Mouse (Mus musculus): ENCODE results near the gene Foxf1. TPM values are rescaled to one million over a fixed set of nuclear protein-coding genes. Genes with fewer than 3 reads are reported as not detected.

Gene Foxf1
- total RNA-seq, 2 experiments from 2014 or later: 1.7 TPM

GRCm38 (mm10) chr8:121127291-121127701 is 43.1 kb downstream of the Foxf1 start:
- no peak for DNase-seq
- intact Hi-C loops (cut with DNase I): loop anchor here (5.0 kb wide), 1 partner anchor 385 kb away; no protein-coding TSS in a partner anchor

GRCm38 (mm10) chr8:121127756-121128375 is 43.7 kb downstream of the Foxf1 start, which contains the start of gene Foxl1:
Foxl1 (plus strand) TSS chr8:121127940.
- DNase-seq: no peak
- intact Hi-C loops (cut with DNase I): loop anchor here (5.0 kb wide), 1 partner anchor 384 kb away; no protein-coding TSS in a partner anchor

DNA sequence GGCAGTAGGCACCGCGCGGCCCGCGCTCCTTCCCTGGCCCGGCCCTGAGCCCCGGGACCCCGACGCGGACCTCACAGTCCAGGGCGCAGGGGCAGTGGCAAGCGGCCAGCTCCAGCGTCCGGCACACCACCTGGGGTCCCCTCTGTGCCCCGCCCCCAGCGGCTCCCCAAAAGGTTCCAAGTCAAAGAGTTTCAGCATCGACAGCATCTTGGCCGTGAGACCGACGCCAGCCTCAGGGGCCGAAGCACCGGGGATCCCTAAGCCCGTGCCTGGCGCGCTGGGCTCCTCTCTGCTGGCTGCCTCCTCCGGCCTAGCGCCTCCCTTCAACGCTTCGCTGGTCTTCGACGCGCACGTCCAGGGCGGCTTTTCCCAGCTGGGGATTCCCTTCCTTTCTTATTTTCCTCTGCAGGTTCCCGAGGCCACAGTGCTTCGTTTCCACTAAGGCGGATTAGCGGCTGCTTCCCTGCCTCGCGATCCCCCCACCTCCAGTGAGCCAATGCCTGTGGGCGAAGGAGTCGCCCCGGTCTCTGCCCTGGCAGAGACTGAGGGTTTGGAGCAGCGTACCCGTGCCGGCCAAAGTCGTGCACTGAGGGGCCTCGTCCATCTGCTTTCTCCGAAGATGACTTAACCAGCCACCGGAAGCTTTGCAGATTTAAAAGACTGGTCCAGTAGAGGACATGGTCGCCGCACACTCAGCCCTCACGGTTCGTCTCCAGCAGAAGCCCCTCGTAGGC is 44.5 kb downstream of the Foxf1 start:
- no peak for DNase-seq
- intact Hi-C loops (cut with DNase I): loop anchor here (5.0 kb wide), 1 partner anchor 384 kb away; no protein-coding TSS in a partner anchor

DNA sequence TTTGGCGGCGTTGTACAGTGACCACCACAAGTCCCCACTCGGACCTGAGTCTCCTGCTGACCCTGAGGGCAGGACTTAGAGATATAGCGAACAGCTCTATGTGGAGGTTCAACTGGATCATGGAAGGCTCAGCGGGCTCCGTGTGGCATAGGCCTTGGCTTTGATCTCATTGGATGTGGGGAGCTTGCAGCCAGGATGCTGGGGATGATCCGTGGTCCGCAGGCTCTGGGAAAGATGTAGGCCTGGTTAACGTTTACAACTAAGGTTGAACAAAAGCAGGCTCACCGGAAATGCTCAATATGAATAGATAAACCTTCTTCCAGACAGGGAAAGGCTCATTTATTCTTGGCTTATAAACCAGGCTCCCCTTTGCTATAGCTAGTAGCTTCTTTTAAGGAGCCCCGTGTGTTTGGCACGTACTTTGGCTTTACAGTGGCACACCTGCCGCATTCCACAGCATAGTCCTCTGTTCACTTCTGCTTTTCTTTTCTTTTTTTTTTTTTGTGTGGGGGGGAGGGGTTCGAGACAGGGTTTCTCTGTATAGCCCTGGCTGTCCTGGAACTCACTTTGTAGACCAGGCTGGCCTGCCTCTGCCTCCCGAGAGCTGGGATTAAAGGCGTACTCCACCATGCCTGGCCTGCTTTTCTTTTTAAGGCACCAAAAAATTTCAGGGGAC is 45.2 kb downstream of the Foxf1 start:
- no peak for DNase-seq
- intact Hi-C loops (cut with DNase I): loop anchor here (5.0 kb wide), 1 partner anchor 383 kb away; no protein-coding TSS in a partner anchor

DNA sequence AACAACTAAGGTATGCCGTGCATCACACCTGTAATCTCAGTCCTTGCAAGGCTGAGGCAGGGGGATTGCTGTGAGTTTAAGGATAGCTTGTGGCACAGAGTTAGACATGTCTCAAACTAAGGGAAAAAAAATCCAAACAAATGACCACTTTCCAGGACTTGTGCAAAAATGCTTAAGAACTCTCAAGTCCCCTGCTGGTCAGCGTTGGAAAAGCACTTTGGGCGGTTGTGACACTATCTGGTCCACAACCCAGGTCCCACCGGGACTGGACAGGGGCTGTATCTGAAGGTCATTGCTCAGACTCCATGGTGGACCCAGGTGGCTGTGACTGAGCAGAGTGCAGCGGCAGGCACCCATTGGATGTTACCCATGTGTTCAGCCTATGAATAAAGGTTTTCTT is 46.3 kb downstream of the Foxf1 start:
- no peak for DNase-seq
- intact Hi-C loops (cut with DNase I): no loop called here

DNA sequence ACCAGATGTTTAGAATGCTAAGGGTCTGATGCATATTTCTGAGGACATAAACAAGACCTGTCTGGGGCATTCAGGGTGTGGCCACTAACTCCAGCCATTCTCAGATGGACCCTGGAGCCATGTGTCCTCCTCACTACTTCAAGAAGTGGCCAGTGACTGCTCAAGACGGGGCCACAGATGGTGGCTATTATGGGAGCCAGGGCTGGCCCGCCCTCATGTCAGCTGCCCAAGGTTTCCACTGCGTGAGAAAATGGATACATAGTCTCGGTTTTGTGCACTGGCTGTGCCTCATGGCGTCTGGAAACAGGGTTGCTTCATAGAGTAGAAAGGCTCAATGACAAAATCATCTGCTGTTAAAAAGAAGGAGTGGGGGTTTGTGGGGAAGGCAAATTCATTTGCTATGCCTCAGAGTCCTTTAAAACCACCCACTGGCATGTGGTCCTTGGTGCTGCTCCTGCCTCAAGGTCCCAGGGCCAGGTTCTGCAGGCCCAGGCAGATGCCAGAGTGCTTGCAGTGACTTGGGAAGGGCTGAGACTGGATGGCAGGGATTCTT is 48.9 kb downstream of the Foxf1 start:
- no peak for DNase-seq
- intact Hi-C loops (cut with DNase I): no loop called here

DNA sequence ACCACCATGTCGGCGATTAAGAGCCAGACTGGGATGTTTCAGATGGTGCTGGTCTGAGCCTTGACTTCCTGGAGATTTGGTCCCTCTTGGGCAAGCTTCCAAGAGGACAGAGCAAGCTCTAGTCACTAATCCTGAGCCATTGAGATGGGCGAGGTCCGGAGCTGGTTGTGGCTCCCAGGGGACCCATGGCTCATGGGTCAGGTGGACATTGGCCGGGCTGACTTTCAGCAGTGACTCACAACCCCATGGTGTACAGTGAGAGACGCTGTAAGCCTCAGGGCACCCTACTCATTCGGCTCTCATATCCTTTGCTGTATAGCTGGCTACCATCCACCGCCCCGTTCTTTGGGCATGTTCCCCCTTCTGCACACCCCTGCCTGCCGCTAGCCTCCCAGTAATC is 49.9 kb downstream of the Foxf1 start:
- intact Hi-C loops (cut with DNase I): no loop called here
- DNase-seq: no peak

- intact Hi-C loops (cut with DNase I): no loop called here
- no peak for DNase-seq
Observed at GRCm38 (mm10) chr8:121134512-121134911, 50.3 kb downstream of the Foxf1 start.

DNA sequence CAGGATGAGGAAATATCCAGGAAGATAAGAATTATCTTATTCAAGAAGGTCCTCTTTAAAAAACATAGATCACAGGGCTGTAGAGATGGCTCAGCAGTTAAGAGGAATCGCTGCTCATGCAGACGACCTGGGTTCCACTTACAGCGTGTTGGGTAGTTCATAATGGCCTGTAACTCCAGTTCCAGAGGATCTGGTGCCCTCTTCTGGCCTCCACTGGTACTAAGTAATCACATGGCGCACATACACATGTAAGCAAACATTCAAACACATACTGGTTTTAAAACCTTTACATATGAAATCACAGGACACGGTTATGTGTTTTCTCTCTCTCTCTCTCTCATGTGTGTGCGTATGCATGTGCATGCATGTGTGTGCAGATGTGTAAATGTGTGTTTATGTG is 52.7 kb downstream of the Foxf1 start:
- intact Hi-C loops (cut with DNase I): no loop called here
- no peak for DNase-seq

Small RNA genes lying within 50 kb of the gene (microRNA-seq; reads per million reads assigned to microRNA genes)
- gene Gm27530: not detected

Other genes with a start within 250 kb of the Foxf1 start
- gene Mthfsd, start 24.0 kb downstream of the Foxf1 start, total RNA-seq (2021): 10 to 100 TPM; 23.2 to 26.6 TPM
- gene Foxc2, start 31.8 kb downstream of the Foxf1 start, total RNA-seq (2021): 1 to 10 TPM; 4.3 to 4.4 TPM
- gene Foxl1, start 43.6 kb downstream of the Foxf1 start, total RNA-seq (2021): under 1 TPM in 1 of 2 experiments, not detected in 1; 0.18 TPM